Mouse (Mus musculus) MEL (cell line): ENCODE results near the gene Ppfia3. TPM values are rescaled to one million over a fixed set of nuclear protein-coding genes. Genes with fewer than 3 reads are reported as not detected.
A peak's percentile ranks its signal among the peaks of the same experiment; 100 is the strongest.

Experiments used
- DNase-seq: peaks from one replicate; pipeline ENCODE4 v3.0.0; 2011; ENCODE audit warnings: low read depth, low spot score
- H3K27ac ChIP-seq: 2 replicates; pipeline ENCODE4 v1.5.1; 2012; ENCODE audit warnings: low read depth, mild to moderate bottlenecking, control low read depth, low read length, moderate library complexity; ENCODE audit not compliant: control insufficient read depth
- H3K27me3 ChIP-seq, 2 experiments: fragments of 150-350 bp in 1 of 2; sonication (generic) in 1 of 2; 2 replicates each; pipeline ENCODE4 v1.6.1; 2012; ENCODE audit warnings: low read length in 2 of 2, mild to moderate bottlenecking in 2 of 2, improper control_type of control experiment in 1 of 2, moderate library complexity in 1 of 2; ENCODE audit not compliant: insufficient read depth in 2 of 2, control insufficient read depth in 1 of 2
- H3K36me3 ChIP-seq, 2 experiments: 2 replicates each; pipeline ENCODE4 v1.6.1; 2012 to 2014; ENCODE audit warnings: low read length in 2 of 2, improper control_type of control experiment in 1 of 2, inconsistent platforms in 1 of 2, mild to moderate bottlenecking in 1 of 2; ENCODE audit not compliant: insufficient read depth in 2 of 2, control insufficient read depth in 1 of 2
- H3K4me1 ChIP-seq, 2 experiments: fragments of 150-350 bp in 1 of 2; sonication (generic) in 1 of 2; 2 replicates each; pipeline ENCODE4 v1.6.1; 2012; ENCODE audit warnings: low read length in 2 of 2, improper control_type of control experiment in 1 of 2, mild to moderate bottlenecking in 1 of 2; ENCODE audit not compliant: insufficient read depth in 2 of 2, control insufficient read depth in 1 of 2
- H3K4me3 ChIP-seq, 2 experiments: fragments of 150-350 bp in 1 of 2; sonication (generic) in 1 of 2; 2 replicates each; pipeline ENCODE4 v1.5.1; 2012; ENCODE audit warnings: low read depth in 2 of 2, low read length in 2 of 2, mild to moderate bottlenecking in 2 of 2, moderate library complexity in 2 of 2, control low read depth in 1 of 2, improper control_type of control experiment in 1 of 2; ENCODE audit not compliant: control insufficient read depth in 1 of 2, insufficient read depth in 1 of 2
- H3K79me2 ChIP-seq: 2 replicates; pipeline ENCODE4 v1.6.1; 2012; ENCODE audit warnings: mild to moderate bottlenecking, low read length, moderate library complexity; ENCODE audit not compliant: control insufficient read depth, poor library complexity, insufficient read depth
- H3K9ac ChIP-seq: 2 replicates; pipeline ENCODE4 v1.6.1; 2012; ENCODE audit warnings: low read depth, mild to moderate bottlenecking, control low read depth, low read length, moderate library complexity; ENCODE audit not compliant: control insufficient read depth, poor library complexity, severe bottlenecking
- H3K9me3 ChIP-seq: fragments of 150-350 bp; sonication (generic); replicated peaks from 2 replicates; pipeline ENCODE4 v1.6.1; 2012; ENCODE audit warnings: mild to moderate bottlenecking, low read length, improper control_type of control experiment, moderate library complexity; ENCODE audit not compliant: insufficient read depth
- BHLHE40 ChIP-seq: IDR thresholded peaks from 2 replicates; pipeline ENCODE4 v1.6.1; 2012; ENCODE audit warnings: low read depth, mild to moderate bottlenecking, inconsistent platforms, low read length, improper control_type of control experiment, borderline replicate concordance
- CTCF ChIP-seq, 3 experiments: IDR thresholded peaks in 2 of 3; conservative IDR thresholded peaks in 1 of 3; 2 replicates each; pipeline ENCODE4 v1.5.1; 2011 to 2012; ENCODE audit warnings: low read length in 3 of 3, low read depth in 2 of 3, mild to moderate bottlenecking in 2 of 3, improper control_type of control experiment in 1 of 3, inconsistent platforms in 1 of 3, mixed read lengths in 1 of 3, moderate library complexity in 1 of 3; ENCODE audit not compliant: control insufficient read depth in 1 of 3, insufficient read depth in 1 of 3, poor library complexity in 1 of 3, severe bottlenecking in 1 of 3
- E2F4 ChIP-seq: IDR thresholded peaks from 2 replicates; pipeline ENCODE4 v1.6.1; 2011; ENCODE audit warnings: low read depth, low read length, improper control_type of control experiment, borderline replicate concordance
- EP300 ChIP-seq, 2 experiments: IDR thresholded peaks; 2 replicates each; pipeline ENCODE4 v1.6.1; 2011; ENCODE audit warnings: improper control_type of control experiment in 2 of 2, low read length in 2 of 2, low read depth in 1 of 2, mild to moderate bottlenecking in 1 of 2
- ETS1 ChIP-seq: IDR thresholded peaks from 2 replicates; pipeline ENCODE4 v1.6.1; 2012; ENCODE audit warnings: low read depth, mild to moderate bottlenecking, inconsistent platforms, low read length, improper control_type of control experiment, moderate library complexity
- GABPA ChIP-seq: IDR thresholded peaks from 2 replicates; pipeline ENCODE4 v1.6.1; 2012; ENCODE audit warnings: low read depth, mild to moderate bottlenecking, inconsistent platforms, low read length, improper control_type of control experiment, moderate library complexity
- GATA1 ChIP-seq: IDR thresholded peaks from 2 replicates; pipeline ENCODE4 v1.6.1; 2011; ENCODE audit warnings: low read depth, low read length, improper control_type of control experiment
- HCFC1 ChIP-seq: IDR thresholded peaks from 2 replicates; pipeline ENCODE4 v1.6.1; 2012; ENCODE audit warnings: low read depth, mild to moderate bottlenecking, inconsistent platforms, low read length, improper control_type of control experiment, moderate library complexity
- JUND ChIP-seq: IDR thresholded peaks from 2 replicates; pipeline ENCODE4 v1.6.1; 2011; ENCODE audit warnings: low read depth, mild to moderate bottlenecking, improper control_type of control experiment, low read length
- KAT2A ChIP-seq: conservative IDR thresholded peaks from 2 replicates; pipeline ENCODE4 v1.6.1; 2012; ENCODE audit warnings: low read depth, low read length, improper control_type of control experiment, inconsistent platforms
- MAFK ChIP-seq: IDR thresholded peaks from 2 replicates; pipeline ENCODE4 v1.6.1; 2011; ENCODE audit warnings: low read depth, mild to moderate bottlenecking, low read length, improper control_type of control experiment, borderline replicate concordance
- MAX ChIP-seq: IDR thresholded peaks from 2 replicates; pipeline ENCODE4 v1.6.1; 2011; ENCODE audit warnings: low read length, improper control_type of control experiment
- MAZ ChIP-seq: IDR thresholded peaks from 2 replicates; pipeline ENCODE4 v1.6.1; 2012; ENCODE audit warnings: low read depth, mild to moderate bottlenecking, inconsistent platforms, low read length, improper control_type of control experiment
- MEF2A ChIP-seq: IDR thresholded peaks from 2 replicates; pipeline ENCODE4 v1.6.1; 2014; ENCODE audit warnings: low read depth, mild to moderate bottlenecking, inconsistent platforms, low read length, improper control_type of control experiment; ENCODE audit not compliant: poor library complexity, insufficient replicate concordance, severe bottlenecking; ENCODE audit errors: extremely low read depth
- MXI1 ChIP-seq: IDR thresholded peaks from 2 replicates; pipeline ENCODE4 v1.6.1; 2011; ENCODE audit warnings: mild to moderate bottlenecking, low read depth, low read length, improper control_type of control experiment
- MYB ChIP-seq: IDR thresholded peaks from 2 replicates; pipeline ENCODE4 v1.6.1; 2011; ENCODE audit warnings: mild to moderate bottlenecking, low read depth, low read length, improper control_type of control experiment
- MYC ChIP-seq: IDR thresholded peaks from 2 replicates; pipeline ENCODE4 v1.6.1; 2011; ENCODE audit warnings: low read depth, mild to moderate bottlenecking, low read length, improper control_type of control experiment, moderate library complexity
- NELFE ChIP-seq: IDR thresholded peaks from 2 replicates; pipeline ENCODE4 v1.6.1; 2011; ENCODE audit warnings: low read depth, low read length, improper control_type of control experiment
- NRF1 ChIP-seq: IDR thresholded peaks from 2 replicates; pipeline ENCODE4 v1.6.1; 2014; ENCODE audit warnings: low read depth, mild to moderate bottlenecking, inconsistent platforms, low read length, improper control_type of control experiment, moderate library complexity; ENCODE audit not compliant: poor library complexity, insufficient read depth, severe bottlenecking
- POLR2A ChIP-seq, 2 experiments: IDR thresholded peaks; 2 replicates each; pipeline ENCODE4 v1.6.1; 2011 to 2012; ENCODE audit warnings: low read length in 2 of 2, mild to moderate bottlenecking in 2 of 2, control low read depth in 1 of 2, improper control_type of control experiment in 1 of 2, low read depth in 1 of 2, moderate library complexity in 1 of 2; ENCODE audit not compliant: control insufficient read depth in 1 of 2, insufficient read depth in 1 of 2, poor library complexity in 1 of 2
- POLR2AphosphoS2 ChIP-seq: IDR thresholded peaks from 2 replicates; pipeline ENCODE4 v1.6.1; 2011; ENCODE audit warnings: low read length, improper control_type of control experiment
- POLR2AphosphoS5 ChIP-seq: IDR thresholded peaks from 2 replicates; pipeline ENCODE4 v1.6.1; 2012; ENCODE audit warnings: low read depth, borderline replicate concordance, mild to moderate bottlenecking, inconsistent platforms, low read length, moderate library complexity, mixed read lengths
- RAD21 ChIP-seq: IDR thresholded peaks from 2 replicates; pipeline ENCODE4 v1.6.1; 2011; ENCODE audit warnings: mild to moderate bottlenecking, low read depth, low read length, improper control_type of control experiment
- RCOR1 ChIP-seq: IDR thresholded peaks from 2 replicates; pipeline ENCODE4 v1.6.1; 2012; ENCODE audit warnings: low read depth, mild to moderate bottlenecking, inconsistent platforms, low read length, improper control_type of control experiment
- SIN3A ChIP-seq: IDR thresholded peaks from 2 replicates; pipeline ENCODE4 v1.6.1; 2012; ENCODE audit warnings: low read length, improper control_type of control experiment, inconsistent platforms
- SMC3 ChIP-seq: IDR thresholded peaks from 2 replicates; pipeline ENCODE4 v1.6.1; 2011; ENCODE audit warnings: low read depth, low read length, improper control_type of control experiment
- TAL1 ChIP-seq: IDR thresholded peaks from 2 replicates; pipeline ENCODE4 v1.6.1; 2012; ENCODE audit warnings: mild to moderate bottlenecking, inconsistent platforms, low read length, moderate library complexity, mixed read lengths
- TBP ChIP-seq: IDR thresholded peaks from 2 replicates; pipeline ENCODE4 v1.8.0; 2011; ENCODE audit warnings: low read depth, low read length, improper control_type of control experiment
- TCF12 ChIP-seq: IDR thresholded peaks from 2 replicates; pipeline ENCODE4 v1.6.1; 2014; ENCODE audit warnings: low read depth, mild to moderate bottlenecking, inconsistent platforms, low read length, improper control_type of control experiment, moderate library complexity
- UBTF ChIP-seq: IDR thresholded peaks from 2 replicates; pipeline ENCODE4 v1.6.1; 2012; ENCODE audit warnings: low read depth, mild to moderate bottlenecking, inconsistent platforms, low read length, improper control_type of control experiment, moderate library complexity, borderline replicate concordance; ENCODE audit not compliant: insufficient read depth
- USF1 ChIP-seq: IDR thresholded peaks from 2 replicates; pipeline ENCODE4 v1.6.1; 2014; ENCODE audit warnings: low read depth, mild to moderate bottlenecking, inconsistent platforms, low read length, improper control_type of control experiment, moderate library complexity
- USF2 ChIP-seq, 2 experiments: IDR thresholded peaks; 2 replicates each; pipeline ENCODE4 v1.6.1; 2011 to 2012; ENCODE audit warnings: improper control_type of control experiment in 2 of 2, low read length in 2 of 2, borderline replicate concordance in 1 of 2, inconsistent platforms in 1 of 2, low read depth in 1 of 2, mild to moderate bottlenecking in 1 of 2; ENCODE audit not compliant: insufficient read depth in 1 of 2
- ZC3H11A ChIP-seq: IDR thresholded peaks from 2 replicates; pipeline ENCODE4 v1.6.1; 2012; ENCODE audit warnings: low read depth, mild to moderate bottlenecking, inconsistent platforms, low read length, improper control_type of control experiment
- ZKSCAN1 ChIP-seq: IDR thresholded peaks from 2 replicates; pipeline ENCODE4 v1.6.1; 2012; ENCODE audit warnings: low read depth, mild to moderate bottlenecking, inconsistent platforms, low read length, improper control_type of control experiment, moderate library complexity
- ZMIZ1 ChIP-seq: IDR thresholded peaks from 2 replicates; pipeline ENCODE4 v1.6.1; 2012; ENCODE audit warnings: low read depth, mild to moderate bottlenecking, inconsistent platforms, low read length, improper control_type of control experiment, moderate library complexity
- ZNF384 ChIP-seq: IDR thresholded peaks from 2 replicates; pipeline ENCODE4 v1.6.1; 2012; ENCODE audit warnings: low read depth, mild to moderate bottlenecking, inconsistent platforms, low read length, improper control_type of control experiment
- polyA plus RNA-seq, 2 experiments: library from polyadenylated mRNA; stranded (reverse) in 1 of 2; unstranded in 1 of 2; fragments of >175 nt in 1 of 2; fragments of >200 nt in 1 of 2; gene quantifications; 2 replicates each; pipeline versions ENCODE4 v1.2.1 to v1.2.4; 2012; ENCODE audit warnings: low replicate concordance in 2 of 2, low read depth in 1 of 2; ENCODE audit not compliant: insufficient read length in 2 of 2, insufficient read depth in 1 of 2, missing spikeins in 1 of 2
- total RNA-seq: library from RNA; depleted of rRNA; stranded (reverse); fragments of 300-350 nt; gene quantifications from 2 replicates; pipeline ENCODE4 v1.2.3, GENCODE M21; 2012

Ppfia3 gene
- total and polyA plus RNA-seq, 3 experiments: 3.4 to 5.9 TPM; not detected in 1

DNA sequence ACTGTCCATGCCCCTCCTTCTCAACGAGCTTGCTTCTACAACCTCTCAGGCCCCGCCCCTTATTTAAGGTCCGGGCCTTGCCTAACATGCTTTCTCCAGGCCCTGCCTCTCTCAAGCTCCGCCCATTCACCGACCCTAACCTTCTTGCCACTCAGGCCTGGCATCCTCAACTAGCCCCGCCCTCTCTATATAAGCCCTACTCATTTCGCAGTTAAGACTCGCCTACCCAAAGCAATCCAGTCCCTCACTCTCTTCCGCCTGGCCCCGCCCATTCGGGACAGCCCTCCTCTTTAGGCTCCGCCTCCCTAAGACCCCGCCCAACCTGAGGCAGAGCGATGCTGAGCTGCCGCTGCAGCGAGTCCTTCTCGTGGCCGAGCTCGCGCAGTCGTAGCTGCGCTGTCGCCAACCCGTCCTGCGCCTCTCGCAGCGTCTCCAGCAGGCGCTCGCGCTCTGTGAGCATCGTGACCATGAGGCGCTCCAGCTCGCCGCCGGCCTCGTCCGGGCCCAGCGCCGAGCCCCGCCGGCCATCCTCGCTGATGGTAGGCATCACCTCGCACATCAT is 5.5 kb downstream of the Ppfia3 start:
- no peaks in the 10 kb centered on the region; the same call in 1 of the 2 replicates for H3K79me2 ChIP-seq
- H3K27me3 ChIP-seq: no peaks in the 10 kb centered on the region
- H3K27ac ChIP-seq: no peak overlapping the region
- peaks cover 0 to 15% of the 10 kb centered on the region in 2 experiments; a peak in 2 of 4 replicates for H3K36me3 ChIP-seq
- H3K9ac ChIP-seq: peak overlapping the region; percentile 67
- peak overlapping the region; percentile 55 to 58 for H3K4me3 ChIP-seq
- no peaks in the 10 kb centered on the region for H3K9me3 ChIP-seq
- peak; percentile 99 for DNase-seq
- peaks cover 6 to 21% of the 10 kb centered on the region in 2 experiments for H3K4me1 ChIP-seq
- TF ChIP-seq MAX (peak; percentile 69), MXI1 (peak; percentile 43), TCF12 (peak; percentile 29; the same call in 1 of the 2 replicates), MYC (no peak), ZMIZ1 (no peak), KAT2A (no peak), MAFK (no peak), JUND (no peak), RCOR1 (no peak), HCFC1 (no peak; the same call in 1 of the 2 replicates), BHLHE40 (no peak), ZNF384 (no peak), RAD21 (no peak), CTCF (IDR thresholded peaks at IDR 0.05 in 2 of 3, conservative IDR thresholded peaks at IDR 0.05 in 1 of 3; ENCODE audit: control insufficient read depth in 1 of 3, insufficient read depth in 1 of 3, low read depth in 2 of 3, low read length in 3 of 3, poor library complexity in 1 of 3, severe bottlenecking in 1 of 3) (no peak), SMC3 (no peak), ZKSCAN1 (no peak), GABPA (no peak), SIN3A (peak; percentile 68; the same call in 1 of the 2 replicates), E2F4 (no peak), EP300 (IDR thresholded peaks at IDR 0.05; ENCODE audit: low read depth in 1 of 2, low read length in 2 of 2) (no peak), POLR2AphosphoS2 (peak; percentile 69; the same call in 1 of the 2 replicates), MEF2A (no peak), NELFE (peak; percentile 74), ETS1 (no peak), POLR2A (IDR thresholded peaks at IDR 0.05; ENCODE audit: control insufficient read depth in 1 of 2, insufficient read depth in 1 of 2, low read depth in 1 of 2, low read length in 2 of 2, poor library complexity in 1 of 2) (peak; percentile 70 to 87), NRF1 (peak; percentile 72), UBTF (peak; percentile 72; the same call in 1 of the 2 replicates), MAZ (peak; percentile 50; the same call in 1 of the 2 replicates), POLR2AphosphoS5 (no peak), TBP (peak; percentile 94), TAL1 (no peak), GATA1 (no peak), MYB (no peak), USF2 (IDR thresholded peaks at IDR 0.05; ENCODE audit: borderline replicate concordance in 1 of 2, insufficient read depth in 1 of 2, low read depth in 1 of 2, low read length in 2 of 2) (no peak), USF1 (no peak), ZC3H11A (no peak)
